Mouse (Mus musculus): ENCODE measurements around the gene Mettl1.
"Not testable (repeated sequence)": the region's sequence is repeated elsewhere in the genome, so short reads cannot be mapped to it uniquely, and the experiment has no call there.

The Mettl1 gene

DNA sequence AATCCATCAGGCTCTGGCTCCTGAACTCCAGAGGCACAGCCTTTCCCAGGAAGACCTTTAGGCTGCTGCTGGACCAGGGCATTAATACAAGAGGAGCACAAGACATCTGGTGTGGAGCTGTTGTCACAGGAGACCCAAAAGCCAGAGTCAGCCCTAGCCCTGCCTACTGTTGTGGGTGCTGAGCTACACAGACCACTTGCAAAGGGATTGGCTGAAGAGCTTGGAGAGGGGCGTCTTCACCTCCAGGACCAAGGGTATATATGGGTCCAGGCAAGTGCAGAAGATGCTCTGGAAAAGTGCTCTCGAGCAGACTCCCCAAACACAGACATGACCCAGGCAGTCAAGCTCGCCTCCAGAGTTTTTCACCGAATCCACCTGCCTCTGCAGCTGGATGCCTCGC, 6.7 kb downstream of the Mettl1 start, which contains the start of gene Cyp27b1:
Cyp27b1 (plus strand) TSS at position 297 of the 400 bp plus-strand sequence.
- DNase-seq (ENCODE audit: low read depth, low spot score): no peak

DNA sequence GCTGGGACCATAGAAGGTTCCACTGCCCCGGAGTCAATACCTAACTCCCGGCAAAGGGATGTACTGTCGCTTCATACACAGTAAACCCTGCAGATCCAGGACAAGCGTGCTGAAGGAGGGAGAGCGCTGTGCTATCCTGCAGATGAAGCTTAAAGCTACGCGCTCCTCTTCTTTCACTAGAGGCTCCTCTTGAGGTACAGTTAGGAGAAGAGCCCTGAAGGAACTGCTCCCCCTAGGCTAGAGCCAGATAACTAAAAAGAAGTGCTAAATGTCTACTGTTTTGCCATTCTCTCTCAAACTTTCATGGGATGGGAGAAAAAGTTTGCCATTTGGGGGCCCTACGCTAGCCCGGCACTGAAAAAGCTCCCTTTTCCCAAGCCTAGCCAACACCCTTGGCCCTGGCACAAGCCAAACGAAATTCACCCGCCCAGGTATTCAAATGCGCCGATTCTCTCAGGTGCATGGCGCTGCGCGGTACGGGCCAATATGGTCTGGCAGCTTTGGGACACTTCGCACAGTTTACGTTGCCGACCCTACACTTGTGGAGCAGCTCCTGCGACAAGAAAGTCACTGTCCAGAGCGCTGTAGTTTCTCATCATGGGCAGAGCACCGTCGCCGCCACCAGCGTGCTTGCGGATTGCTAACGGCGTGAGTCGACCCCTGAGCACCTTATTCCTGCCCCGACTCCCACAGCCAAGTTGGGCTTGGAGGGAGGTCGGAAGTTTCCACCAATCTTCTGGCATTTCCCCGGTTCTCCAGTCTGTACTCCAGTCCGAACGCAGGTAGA, 7.6 kb downstream of the Mettl1 start:
- no peak for DNase-seq (ENCODE audit: low read depth, low spot score)

- no peak for DNase-seq (ENCODE audit: low read depth, low spot score)
These were observed 8.3 kb downstream of the Mettl1 start for GRCm38 (mm10) chr10:127049395-127050118.

DNA sequence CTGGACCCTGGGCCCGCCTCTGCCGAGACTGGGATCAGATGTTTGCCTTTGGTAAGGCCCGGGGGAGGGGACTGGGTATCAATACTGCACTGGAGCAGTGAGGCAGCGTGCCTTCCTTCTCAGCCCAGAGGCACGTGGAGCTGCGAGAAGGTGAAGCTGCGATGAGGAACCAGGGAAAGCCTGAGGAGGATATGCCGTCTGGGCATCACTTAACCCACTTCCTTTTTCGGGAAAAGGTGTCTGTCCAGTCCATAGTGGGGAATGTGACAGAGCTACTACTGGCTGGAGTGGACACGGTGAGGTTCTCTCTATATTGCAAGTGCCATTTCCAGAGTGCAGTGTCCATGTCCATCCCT, 8.9 kb downstream of the Mettl1 start:
- no peak for DNase-seq (ENCODE audit: low read depth, low spot score)

GRCm38 (mm10) chr10:127054646-127055045, 13.4 kb downstream of the Mettl1 start:
- no peak for DNase-seq (ENCODE audit: low read depth, low spot score)

- DNase-seq (ENCODE audit: low read depth, low spot score): no peak
These were observed 14.2 kb downstream of the Mettl1 start for GRCm38 (mm10) chr10:127055406-127055805.

DNA sequence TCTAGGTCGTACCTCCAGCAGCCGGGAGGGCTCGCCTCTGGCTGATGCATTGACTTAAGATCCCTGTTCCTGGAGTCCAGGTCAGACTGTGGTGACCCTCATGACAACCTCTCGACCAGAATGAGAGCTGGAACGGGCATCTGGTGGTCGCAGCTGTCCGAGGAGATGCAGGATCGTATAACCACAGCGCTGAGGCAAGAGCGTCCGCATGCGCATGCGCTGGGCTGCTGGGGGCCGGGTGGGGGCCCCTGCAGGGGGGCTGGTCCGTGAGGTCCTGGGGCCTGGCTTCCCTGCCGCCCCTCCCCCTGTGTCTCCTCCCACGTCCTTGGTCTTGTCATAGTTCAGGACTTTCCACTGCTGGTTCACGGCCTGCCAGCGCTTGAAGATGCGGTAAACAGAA, 15.3 kb downstream of the Mettl1 start:
- DNase-seq (ENCODE audit: low read depth, low spot score): no peak

DNA sequence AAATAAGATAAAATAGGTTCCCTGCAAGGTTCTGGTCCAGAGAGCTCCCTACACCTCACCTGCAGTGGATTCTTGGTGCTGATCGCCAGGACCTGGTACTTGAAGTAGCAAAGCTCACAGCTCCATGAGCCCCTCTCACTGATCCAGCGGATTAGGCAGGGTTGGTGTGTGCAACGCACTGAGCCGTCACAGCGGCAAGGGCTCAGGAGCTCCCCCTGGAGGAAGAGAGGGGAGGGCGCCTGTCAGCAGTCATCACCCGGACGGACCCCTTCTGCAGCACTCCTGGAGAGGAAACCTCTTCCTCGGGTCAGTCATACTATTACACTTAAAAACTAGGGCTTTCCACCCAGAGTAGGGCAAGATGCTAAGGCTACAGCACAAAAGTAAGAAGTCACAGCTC, 16.9 kb downstream of the Mettl1 start:
- peak; percentile 49 for DNase-seq (ENCODE audit: low read depth, low spot score)

GRCm38 (mm10) chr10:127058708-127059107, 17.5 kb downstream of the Mettl1 start:
- DNase-seq (ENCODE audit: low read depth, low spot score): no peak

DNA sequence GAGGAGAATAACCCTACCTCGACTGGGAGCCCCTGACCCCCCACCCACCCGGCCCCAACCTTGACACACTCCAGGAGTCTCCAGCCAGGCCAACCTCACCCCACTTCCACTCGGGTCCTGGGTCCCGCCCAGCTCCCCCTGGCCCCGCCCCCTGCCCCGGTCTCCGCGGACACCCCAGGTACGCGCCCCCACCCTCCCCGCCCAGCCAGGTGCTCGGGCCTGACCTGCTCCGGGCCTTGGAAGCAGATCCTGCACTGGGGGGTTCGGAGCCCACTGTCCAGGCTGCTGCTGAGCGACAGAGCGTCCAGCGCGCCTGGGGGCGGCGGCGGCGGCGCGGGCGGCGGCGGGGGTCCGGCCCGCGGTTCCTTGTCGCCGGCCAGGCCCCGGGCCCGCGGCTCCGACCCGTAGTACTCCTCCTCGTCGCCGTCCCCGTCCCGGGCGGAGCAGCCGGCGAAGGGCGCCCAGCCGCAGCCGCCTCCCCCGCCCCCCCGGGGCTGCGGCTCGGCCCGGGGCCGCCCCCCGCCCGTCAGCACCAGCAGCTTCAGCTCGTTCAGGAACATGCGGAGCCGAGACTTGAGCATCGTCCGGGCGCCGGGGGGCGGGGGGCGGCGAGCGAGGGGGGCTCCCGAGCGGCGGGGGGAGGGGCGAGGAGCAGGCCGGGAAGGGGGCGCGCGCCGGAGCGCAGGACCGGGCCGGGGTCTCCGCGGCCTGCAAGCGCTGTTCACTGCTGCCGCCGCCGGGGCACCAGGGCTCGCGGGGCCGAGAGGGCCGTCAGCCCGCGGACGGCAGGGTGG, 18.2 kb downstream of the Mettl1 start:
- DNase-seq (ENCODE audit: low read depth, low spot score): no peak

DNA sequence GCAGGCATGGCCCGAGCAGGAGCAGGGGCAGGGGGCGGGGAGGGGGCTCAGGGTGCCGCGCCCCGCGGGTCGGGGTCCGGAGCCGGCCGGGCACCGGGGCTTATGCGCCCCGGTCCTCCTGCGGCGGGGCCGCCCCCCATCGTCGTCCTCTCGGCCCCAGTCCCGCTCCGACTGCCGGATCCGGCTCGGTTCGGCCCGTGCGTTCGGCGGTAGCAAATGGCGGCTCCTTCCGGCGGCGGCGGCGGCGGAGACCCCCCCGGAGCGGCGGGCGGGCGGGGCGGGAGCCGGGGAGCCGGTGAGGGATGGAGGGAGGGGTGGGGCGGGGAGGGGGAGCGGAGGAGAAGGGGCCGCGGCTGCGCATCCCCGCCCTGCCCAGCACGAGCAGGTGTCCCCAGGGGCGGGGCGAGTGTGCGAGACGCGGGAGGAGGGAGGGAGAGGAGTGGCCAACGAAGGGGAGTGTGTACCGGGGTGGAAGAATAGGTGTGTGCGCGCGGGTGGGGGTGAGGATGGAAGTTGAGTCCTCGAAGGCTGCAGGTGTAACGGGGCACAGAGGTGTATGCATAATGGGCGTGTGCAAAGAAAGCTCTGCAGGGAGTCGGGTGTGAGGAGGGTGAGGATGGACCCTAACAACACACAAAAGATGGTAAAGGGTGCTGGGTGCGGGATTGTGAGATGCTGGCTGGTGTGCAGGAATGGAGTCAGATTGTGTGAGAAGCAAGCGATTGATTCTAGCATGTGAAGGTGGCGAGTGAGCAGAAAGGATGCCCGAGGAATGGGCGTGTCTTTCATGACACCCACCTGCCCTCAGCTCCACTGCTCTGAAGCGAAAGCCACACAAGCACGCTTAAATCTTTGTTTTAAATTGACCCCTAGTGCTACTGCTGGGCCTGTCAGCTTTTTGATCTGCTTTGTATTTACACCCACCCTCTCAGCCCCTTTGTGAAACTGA, 19.0 kb downstream of the Mettl1 start, which contains the start of gene March9:
March9 (minus strand) TSS at position 217 of the 949 bp plus-strand sequence.
- DNase-seq (ENCODE audit: low read depth, low spot score): no peak

- DNase-seq (ENCODE audit: low read depth, low spot score): no peak
These were observed 19.9 kb downstream of the Mettl1 start for GRCm38 (mm10) chr10:127061085-127061484.

- no peak for DNase-seq (ENCODE audit: low read depth, low spot score)
These were observed 20.3 kb downstream of the Mettl1 start for GRCm38 (mm10) chr10:127061513-127061912.

GRCm38 (mm10) chr10:127062101-127062500, 20.9 kb downstream of the Mettl1 start:
- DNase-seq (ENCODE audit: low read depth, low spot score): not testable (repeated sequence)

DNA sequence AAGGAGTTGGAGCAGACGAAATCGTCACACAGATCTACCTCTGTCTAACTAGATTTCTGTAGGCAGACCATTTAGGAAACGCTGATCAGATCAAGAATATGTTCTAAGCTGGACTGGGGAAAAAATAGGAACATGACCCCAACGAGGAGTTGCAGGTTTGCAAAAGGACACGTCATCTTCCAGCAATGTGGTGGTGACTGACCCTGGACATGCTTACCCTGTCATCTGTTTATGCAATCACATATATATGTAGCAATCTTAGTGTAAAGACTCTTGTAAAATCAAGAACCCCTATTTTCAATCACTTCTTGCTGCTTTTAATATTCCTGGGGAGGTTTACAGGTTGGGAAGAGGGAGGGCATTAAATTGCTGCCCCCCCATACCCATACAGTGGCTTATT, 21.3 kb downstream of the Mettl1 start:
- peak; percentile 69 for DNase-seq (ENCODE audit: low read depth, low spot score)

DNA sequence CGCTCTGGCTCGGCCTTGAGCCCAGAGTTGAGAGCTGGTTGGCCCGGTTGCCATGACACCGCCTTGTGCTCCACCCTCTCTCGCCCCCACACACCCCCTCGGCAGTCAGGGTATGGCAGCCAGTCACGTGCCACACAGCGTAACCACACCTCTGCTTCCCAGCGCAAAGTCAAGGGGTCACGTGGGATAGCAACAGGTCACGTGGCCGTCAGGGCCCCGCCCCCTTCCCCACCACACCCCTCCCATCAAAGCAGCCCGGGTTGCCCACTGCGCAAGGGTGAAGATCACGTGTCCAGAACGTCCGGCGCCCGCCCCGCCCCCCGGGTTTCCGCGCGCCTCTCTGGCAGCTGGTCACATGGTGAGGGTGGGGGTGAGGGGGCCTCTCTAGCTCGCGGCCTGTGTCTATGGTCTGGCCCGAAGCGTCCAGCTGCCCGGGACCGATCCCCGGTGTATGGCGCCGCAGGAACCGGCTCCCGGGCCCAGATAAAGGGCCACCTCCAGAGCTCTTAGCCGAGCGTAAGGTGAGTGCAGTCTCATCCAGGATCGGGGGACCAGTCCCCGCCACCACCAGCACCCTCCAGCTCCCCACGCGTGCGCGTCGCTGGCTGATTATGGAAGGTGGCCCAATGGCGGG, 22.1 kb downstream of the Mettl1 start, which contains the start of gene Cdk4:
Cdk4 (plus strand) TSS at position 296 of the 634 bp plus-strand sequence.
- peak; percentile 97 for DNase-seq (ENCODE audit: low read depth, low spot score)

DNA sequence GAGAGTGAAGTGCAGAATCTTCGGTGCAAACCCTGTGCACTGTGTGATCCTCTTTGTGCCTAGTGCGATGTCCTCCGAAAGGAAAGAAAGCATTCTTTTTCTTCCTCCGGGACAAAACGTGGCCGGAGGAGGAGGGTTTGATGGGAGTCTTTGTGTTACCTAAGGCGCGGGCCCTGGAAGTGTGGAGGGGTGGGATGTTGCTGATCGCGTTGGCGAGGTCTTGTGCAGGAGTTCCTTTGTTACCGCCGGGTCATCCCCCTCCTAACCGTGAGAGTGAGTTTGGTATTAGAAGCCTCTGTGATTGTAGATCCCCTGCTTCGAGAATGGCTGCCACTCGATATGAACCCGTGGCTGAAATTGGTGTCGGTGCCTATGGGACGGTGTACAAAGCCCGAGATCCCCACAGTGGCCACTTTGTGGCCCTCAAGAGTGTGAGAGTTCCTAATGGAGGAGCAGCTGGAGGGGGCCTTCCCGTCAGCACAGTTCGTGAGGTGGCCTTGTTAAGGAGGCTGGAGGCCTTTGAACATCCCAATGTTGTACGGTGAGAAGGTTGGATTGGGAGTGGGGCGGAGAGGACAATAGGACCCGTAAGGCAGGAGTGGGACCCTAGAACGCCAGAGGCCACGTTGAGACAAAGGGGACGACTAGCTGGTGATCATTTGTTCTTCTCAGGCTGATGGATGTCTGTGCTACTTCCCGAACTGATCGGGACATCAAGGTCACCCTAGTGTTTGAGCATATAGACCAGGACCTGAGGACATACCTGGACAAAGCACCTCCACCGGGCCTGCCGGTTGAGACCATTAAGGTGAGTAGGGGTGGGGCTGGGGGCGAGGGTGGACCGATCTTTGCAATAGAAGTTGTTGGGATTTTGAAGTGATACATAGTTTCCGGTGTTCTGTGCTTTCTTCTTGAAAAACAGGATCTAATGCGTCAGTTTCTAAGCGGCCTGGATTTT, 23.0 kb downstream of the Mettl1 start:
- peak; percentile 45 for DNase-seq (ENCODE audit: low read depth, low spot score)

DNA sequence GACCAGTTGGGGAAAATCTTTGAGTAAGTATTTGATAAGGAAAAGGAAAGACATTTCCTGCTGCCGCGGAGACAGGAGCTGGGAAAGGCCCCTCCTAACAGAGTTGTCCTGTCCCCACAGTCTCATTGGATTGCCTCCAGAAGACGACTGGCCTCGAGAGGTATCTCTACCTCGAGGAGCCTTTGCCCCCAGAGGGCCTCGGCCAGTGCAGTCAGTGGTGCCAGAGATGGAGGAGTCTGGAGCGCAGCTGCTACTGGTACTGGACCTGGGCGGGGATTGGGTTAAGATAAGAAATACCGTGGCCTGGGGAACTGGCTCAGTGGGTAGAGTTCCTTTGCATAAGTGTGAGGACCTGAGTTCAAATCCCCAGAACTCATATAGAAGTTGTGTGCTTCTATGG, 24.8 kb downstream of the Mettl1 start:
- DNase-seq (ENCODE audit: low read depth, low spot score): no peak

- no peak for DNase-seq (ENCODE audit: low read depth, low spot score)
These were observed 25.4 kb downstream of the Mettl1 start for GRCm38 (mm10) chr10:127066519-127067018.
